Mouse (Mus musculus) heart, embryonic 11.5 days (tissue): ENCODE results near the gene Wdr83. TPM values are rescaled to one million over a fixed set of nuclear protein-coding genes. Genes with fewer than 3 reads are reported as not detected.
A peak's percentile ranks its signal among the peaks of the same experiment; 100 is the strongest.
"Not testable (repeated sequence)": the region's sequence is repeated elsewhere in the genome, so short reads cannot be mapped to it uniquely, and the experiment has no call there.

ENCODE experiments used
- ATAC-seq: fragments of 200-750 bp; cut with Nextera tagmentation; replicated peaks from 2 replicates; pipeline ENCODE4 v1.8.0; 2017; ENCODE audit warnings: moderate library complexity; ENCODE audit not compliant: insufficient number of reproducible peaks, low FRiP score, low TSS enrichment
- H3K27ac ChIP-seq: fragments of 300-500 bp; sonication (generic); 2 replicates; pipeline ENCODE4 v1.5.1; 2014; ENCODE audit warnings: mild to moderate bottlenecking, low read depth, low read length
- H3K27me3 ChIP-seq: fragments of 300-500 bp; sonication (generic); 2 replicates; pipeline ENCODE4 v1.6.1; 2014; ENCODE audit warnings: mild to moderate bottlenecking, low read length, mixed read lengths; ENCODE audit not compliant: control insufficient read depth, insufficient read depth
- H3K36me3 ChIP-seq: fragments of 300-500 bp; sonication (generic); 2 replicates; pipeline ENCODE4 v1.6.1; 2014; ENCODE audit warnings: mild to moderate bottlenecking, low read length, moderate library complexity, mixed read lengths; ENCODE audit not compliant: control insufficient read depth, insufficient read depth
- H3K4me1 ChIP-seq: fragments of 300-500 bp; sonication (generic); 2 replicates; pipeline ENCODE4 v1.6.1; 2014; ENCODE audit warnings: low read length; ENCODE audit not compliant: control insufficient read depth, insufficient read depth
- H3K4me2 ChIP-seq: fragments of 300-500 bp; sonication (generic); 2 replicates; pipeline ENCODE4 v1.6.1; 2014; ENCODE audit warnings: mild to moderate bottlenecking, moderate library complexity
- H3K4me3 ChIP-seq: fragments of 300-500 bp; sonication (generic); 2 replicates; pipeline ENCODE4 v1.5.1; 2014; ENCODE audit warnings: low read depth, low read length
- H3K9ac ChIP-seq: fragments of 300-500 bp; sonication (generic); 2 replicates; pipeline ENCODE4 v1.6.1; 2014; ENCODE audit warnings: mild to moderate bottlenecking, low read depth, low read length, moderate library complexity
- H3K9me3 ChIP-seq: fragments of 300-500 bp; sonication (generic); replicated peaks from 2 replicates; pipeline ENCODE4 v1.6.1; 2016; ENCODE audit warnings: low read length; ENCODE audit not compliant: control insufficient read depth
- WGBS: fragments of 180-500 bp; shearing (Covaris S2); extraction: QIAGEN DNeasy Blood & Tissue Kit; methylation state at CpG from one replicate; pipeline ENCODE4 v1.1.7; 2014; ENCODE audit not compliant: insufficient replicate concordance; 5-methylcytosine and 5-hydroxymethylcytosine counted together
- polyA plus RNA-seq: library from polyadenylated mRNA; unstranded; fragments of >200 nt; fragmentation: Nextera tagmentation; extraction: Ambion mirVana; gene quantifications from 2 replicates; pipeline ENCODE4 v1.2.1, GENCODE M21; 2014

Wdr83 gene
- polyA plus RNA-seq = 36.5 and 43.0 TPM in 2 replicates

- peak; percentile 77 for ATAC-seq
- H3K27me3 ChIP-seq = no peaks in the 10 kb centered on the region
- H3K36me3 ChIP-seq = peaks cover 7% of the 10 kb centered on the region
- peak within 1 kb of the TSS; percentile 62 for H3K4me3 ChIP-seq
- peaks cover 21% of the 10 kb centered on the region for H3K4me1 ChIP-seq
- WGBS = 2% methylated on average over 9 of the region's 9 CpGs
- peak within 1 kb of the TSS; percentile 96 for H3K4me2 ChIP-seq
- H3K27ac ChIP-seq = no peak within 1 kb of the TSS
- H3K9ac ChIP-seq = peak within 1 kb of the TSS; percentile 87
- H3K9me3 ChIP-seq = no peaks in the 10 kb centered on the region
Observed at GRCm38 (mm10) chr8:85081216-85081555, at the start of gene Wdr83. Gene Wdr83, minus strand, starts transcription at chr8:85081306.

GRCm38 (mm10) chr8:85123691-85124090, 42.6 kb upstream of the Wdr83 start:
- Histone ChIP-seq H3K4me3 (no peak overlapping the region), H3K27me3 (no peaks in the 10 kb centered on the region), H3K4me2 (no peak overlapping the region), H3K36me3 (no peaks in the 10 kb centered on the region), H3K27ac (no peak overlapping the region), H3K9ac (no peak overlapping the region), H3K9me3 (no peaks in the 10 kb centered on the region), H3K4me1 (no peaks in the 10 kb centered on the region)
- ATAC-seq = no peak
- WGBS = 85% methylated on average over 8 of the region's 8 CpGs

GRCm38 (mm10) chr8:85122995-85123394, 41.9 kb upstream of the Wdr83 start, which contains the start of gene Zfp791:
Gene Zfp791, minus strand, starts transcription at chr8:85123095.
- H3K27ac ChIP-seq = no peak within 1 kb of the TSS
- no peaks in the 10 kb centered on the region for H3K27me3 ChIP-seq
- H3K36me3 ChIP-seq = no peaks in the 10 kb centered on the region
- H3K4me1 ChIP-seq = no peaks in the 10 kb centered on the region
- no peak within 1 kb of the TSS for H3K4me2 ChIP-seq
- H3K9ac ChIP-seq = no peak within 1 kb of the TSS
- 69% methylated on average over 3 of the region's 3 CpGs for WGBS
- no peak for ATAC-seq
- no peaks in the 10 kb centered on the region for H3K9me3 ChIP-seq
- H3K4me3 ChIP-seq = no peak within 1 kb of the TSS

GRCm38 (mm10) chr8:85120251-85120650, 39.1 kb upstream of the Wdr83 start:
- not testable (repeated sequence) for ATAC-seq, H3K9ac ChIP-seq, H3K27me3 ChIP-seq, H3K36me3 ChIP-seq, H3K4me1 ChIP-seq, H3K9me3 ChIP-seq, H3K27ac ChIP-seq, H3K4me2 ChIP-seq, H3K4me3 ChIP-seq
- WGBS = 81% methylated on average over 5 of the region's 5 CpGs

GRCm38 (mm10) chr8:85119052-85119981, 38.2 kb upstream of the Wdr83 start:
- H3K4me2 ChIP-seq = peak overlapping the region; percentile 79
- H3K4me3 ChIP-seq = peak overlapping the region; percentile 54
- 8% methylated on average over 37 of the region's 37 CpGs for WGBS
- ATAC-seq = peak; percentile 59; the same call in 1 of the 2 replicates
- no peaks in the 10 kb centered on the region for H3K27me3 ChIP-seq
- peak overlapping the region; percentile 66 for H3K9ac ChIP-seq
- no peaks in the 10 kb centered on the region for H3K4me1 ChIP-seq
- H3K36me3 ChIP-seq = no peaks in the 10 kb centered on the region
- no peaks in the 10 kb centered on the region for H3K9me3 ChIP-seq
- no peak overlapping the region for H3K27ac ChIP-seq

- Histone ChIP-seq H3K9me3 (no peaks in the 10 kb centered on the region), H3K27me3 (no peaks in the 10 kb centered on the region), H3K36me3 (no peaks in the 10 kb centered on the region), H3K27ac (no peak overlapping the region), H3K9ac (no peak overlapping the region), H3K4me3 (no peak overlapping the region), H3K4me1 (no peaks in the 10 kb centered on the region), H3K4me2 (no peak overlapping the region)
- WGBS = 85% methylated on average over 7 of the region's 7 CpGs
- no peak for ATAC-seq
Observed at GRCm38 (mm10) chr8:85116984-85117383, 35.9 kb upstream of the Wdr83 start.

GRCm38 (mm10) chr8:85115501-85115900, 34.4 kb upstream of the Wdr83 start:
- Histone ChIP-seq H3K4me2 (no peak overlapping the region), H3K4me3 (no peak overlapping the region), H3K4me1 (no peaks in the 10 kb centered on the region), H3K27me3 (no peaks in the 10 kb centered on the region), H3K9me3 (no peaks in the 10 kb centered on the region), H3K27ac (no peak overlapping the region), H3K36me3 (no peaks in the 10 kb centered on the region), H3K9ac (no peak overlapping the region)
- 69% methylated on average over 4 of the region's 4 CpGs for WGBS
- no peak for ATAC-seq

GRCm38 (mm10) chr8:85113241-85113640, 32.1 kb upstream of the Wdr83 start:
- H3K27ac ChIP-seq = no peak overlapping the region
- no peaks in the 10 kb centered on the region for H3K4me1 ChIP-seq
- no peaks in the 10 kb centered on the region; the same call in 1 of the 2 replicates for H3K9me3 ChIP-seq
- peaks cover 9% of the 10 kb centered on the region for H3K36me3 ChIP-seq
- no peak for ATAC-seq
- 89% methylated on average over 10 of the region's 10 CpGs for WGBS
- no peaks in the 10 kb centered on the region for H3K27me3 ChIP-seq
- no peak overlapping the region for H3K4me3 ChIP-seq
- no peak overlapping the region for H3K4me2 ChIP-seq
- no peak overlapping the region for H3K9ac ChIP-seq
